Mouse (Mus musculus) E14TG2a.4 (cell line): ENCODE measurements around the gene Hdac4.

Source experiments
- CTCF ChIP-seq: conservative IDR thresholded peaks from 2 replicates; pipeline ENCODE4 v1.5.1; 2014; ENCODE audit warnings: low read length
- NANOG ChIP-seq: IDR thresholded peaks from 2 replicates; pipeline ENCODE4 v1.6.1; 2014; ENCODE audit warnings: borderline replicate concordance, low read length, mixed read lengths
- POU5F1 ChIP-seq: IDR thresholded peaks from 2 replicates; pipeline ENCODE4 v1.6.1; 2014; ENCODE audit warnings: low read length, borderline replicate concordance

- TF ChIP-seq CTCF (no peak), NANOG (no peak), POU5F1 (no peak)
Observed at GRCm38 (mm10) chr1:92004906-92005616, 190.4 kb downstream of the Hdac4 start.
